Mouse (Mus musculus) fibroblast of lung, adult 2 months (primary cell): Measurements from ENCODE around the gene Rfx2.

Experiments used
- DNase-seq: peaks from one replicate; pipeline ENCODE4 v3.0.0-alpha.2; 2011; ENCODE audit warnings: low read depth

The Rfx2 gene

GRCm38 (mm10) chr17:56830411-56831110 is at the start of gene Rfx2:
Gene Rfx2, minus strand, starts transcription at chr17:56831013.
- DNase-seq = no peak

- no peak for DNase-seq
Measured at GRCm38 (mm10) chr17:56877426-56877825, 46.6 kb upstream of the Rfx2 start.

GRCm38 (mm10) chr17:56876981-56877380 is 46.2 kb upstream of the Rfx2 start:
- no peak for DNase-seq

- no peak for DNase-seq
Measured at GRCm38 (mm10) chr17:56876465-56876864, 45.7 kb upstream of the Rfx2 start.

- DNase-seq = no peak
Measured at GRCm38 (mm10) chr17:56874936-56875651, 44.3 kb upstream of the Rfx2 start, which contains the start of gene 1700061G19Rik. Gene 1700061G19Rik, plus strand, starts transcription at chr17:56875477.

GRCm38 (mm10) chr17:56874237-56874636 is 43.4 kb upstream of the Rfx2 start, which contains the start of gene Acsbg2:
Gene Acsbg2, minus strand, starts transcription at chr17:56874447.
- DNase-seq = no peak

GRCm38 (mm10) chr17:56872512-56872911 is 41.7 kb upstream of the Rfx2 start:
- no peak for DNase-seq

GRCm38 (mm10) chr17:56871767-56872166 is 41.0 kb upstream of the Rfx2 start:
- no peak for DNase-seq

- no peak for DNase-seq
Measured at GRCm38 (mm10) chr17:56870287-56870953, 39.6 kb upstream of the Rfx2 start.

- no peak for DNase-seq
Measured at GRCm38 (mm10) chr17:56869481-56869977, 38.7 kb upstream of the Rfx2 start.

- no peak for DNase-seq
Measured at GRCm38 (mm10) chr17:56866071-56866470, 35.3 kb upstream of the Rfx2 start.

GRCm38 (mm10) chr17:56861197-56861596 is 30.4 kb upstream of the Rfx2 start:
- no peak for DNase-seq

- no peak for DNase-seq
Measured at GRCm38 (mm10) chr17:56858922-56859321, 28.1 kb upstream of the Rfx2 start.

- peak; percentile 23 for DNase-seq
Measured at GRCm38 (mm10) chr17:56858216-56858615, 27.4 kb upstream of the Rfx2 start.

- no peak for DNase-seq
Measured at GRCm38 (mm10) chr17:56855421-56855820, 24.6 kb upstream of the Rfx2 start.

GRCm38 (mm10) chr17:56851167-56851566 is 20.4 kb upstream of the Rfx2 start:
- DNase-seq = no peak

- DNase-seq = no peak
Measured at GRCm38 (mm10) chr17:56849710-56850109, 18.9 kb upstream of the Rfx2 start.

GRCm38 (mm10) chr17:56848785-56849184 is 18.0 kb upstream of the Rfx2 start:
- DNase-seq = no peak

GRCm38 (mm10) chr17:56843678-56844077 is 12.9 kb upstream of the Rfx2 start:
- DNase-seq = no peak

GRCm38 (mm10) chr17:56842173-56842572 is 11.4 kb upstream of the Rfx2 start:
- DNase-seq = no peak

GRCm38 (mm10) chr17:56840524-56840923 is 9.7 kb upstream of the Rfx2 start:
- DNase-seq = no peak

- DNase-seq = no peak
Measured at GRCm38 (mm10) chr17:56836336-56836735, 5.5 kb upstream of the Rfx2 start.

GRCm38 (mm10) chr17:56833381-56833780 is 2.6 kb upstream of the Rfx2 start:
- no peak for DNase-seq
